Mouse (Mus musculus) stomach, embryonic 15.5 days (tissue): ENCODE measurements around the gene Slc4a4. TPM values are rescaled to one million over a fixed set of nuclear protein-coding genes. Genes with fewer than 3 reads are reported as not detected.
A peak's percentile ranks its signal among the peaks of the same experiment; 100 is the strongest.

Experiments used
- ATAC-seq: fragments of 200-750 bp; cut with Nextera tagmentation; 2 replicates; pipeline ENCODE4 v1.8.0; 2017; ENCODE audit warnings: low read depth, moderate number of reproducible peaks, moderate TSS enrichment; ENCODE audit not compliant: insufficient read depth, low FRiP score
- H3K27ac ChIP-seq: fragments of 300-500 bp; sonication (generic); 2 replicates; pipeline ENCODE4 v1.5.1; 2015; ENCODE audit warnings: mild to moderate bottlenecking, inconsistent platforms
- H3K27me3 ChIP-seq: fragments of 300-500 bp; sonication (generic); replicated peaks from 2 replicates; pipeline ENCODE4 v1.6.1; 2015; ENCODE audit warnings: inconsistent platforms
- H3K36me3 ChIP-seq: fragments of 300-500 bp; sonication (generic); 2 replicates; pipeline ENCODE4 v1.6.1; 2015; ENCODE audit warnings: inconsistent platforms
- H3K4me1 ChIP-seq: fragments of 300-500 bp; sonication (generic); 2 replicates; pipeline ENCODE4 v1.6.1; 2015; ENCODE audit warnings: inconsistent platforms
- H3K4me2 ChIP-seq: fragments of 300-500 bp; sonication (generic); 2 replicates; pipeline ENCODE4 v1.6.1; 2015; ENCODE audit warnings: mild to moderate bottlenecking, inconsistent platforms
- H3K4me3 ChIP-seq: fragments of 300-500 bp; sonication (generic); replicated peaks from 2 replicates; pipeline ENCODE4 v1.5.1; 2015; ENCODE audit warnings: inconsistent platforms
- H3K9ac ChIP-seq: fragments of 300-500 bp; sonication (generic); 2 replicates; pipeline ENCODE4 v1.6.1; 2015; ENCODE audit warnings: inconsistent platforms
- H3K9me3 ChIP-seq: fragments of 300-500 bp; sonication (generic); 2 replicates; pipeline ENCODE4 v1.6.1; 2016; ENCODE audit warnings: inconsistent platforms
- WGBS: fragments of 180-500 bp; shearing (Covaris S2); methylation state at CpG from one replicate; pipeline ENCODE4 v1.1.7; 2015; 5-methylcytosine and 5-hydroxymethylcytosine counted together
- polyA plus RNA-seq: library from polyadenylated mRNA; unstranded; fragments of >200 nt; fragmentation: Nextera tagmentation; extraction: Ambion mirVana; gene quantifications from 2 replicates; pipeline ENCODE4 v1.2.1, GENCODE M21; 2015

The Slc4a4 gene
- polyA plus RNA-seq, 1 experiment from 2014 or later = 4.3 TPM

GRCm38 (mm10) chr5:88917221-88917620, 30.6 kb downstream of the Slc4a4 start:
- no peaks in the 10 kb centered on the region for H3K9me3 ChIP-seq
- H3K27me3 ChIP-seq = no peaks in the 10 kb centered on the region
- H3K9ac ChIP-seq = no peak overlapping the region
- no peak overlapping the region for H3K4me3 ChIP-seq
- no peak overlapping the region for H3K4me2 ChIP-seq
- no peaks in the 10 kb centered on the region for H3K36me3 ChIP-seq
- no peak for ATAC-seq
- H3K27ac ChIP-seq = no peak overlapping the region
- 80% methylated on average over 3 of the region's 3 CpGs for WGBS
- H3K4me1 ChIP-seq = no peaks in the 10 kb centered on the region

DNA sequence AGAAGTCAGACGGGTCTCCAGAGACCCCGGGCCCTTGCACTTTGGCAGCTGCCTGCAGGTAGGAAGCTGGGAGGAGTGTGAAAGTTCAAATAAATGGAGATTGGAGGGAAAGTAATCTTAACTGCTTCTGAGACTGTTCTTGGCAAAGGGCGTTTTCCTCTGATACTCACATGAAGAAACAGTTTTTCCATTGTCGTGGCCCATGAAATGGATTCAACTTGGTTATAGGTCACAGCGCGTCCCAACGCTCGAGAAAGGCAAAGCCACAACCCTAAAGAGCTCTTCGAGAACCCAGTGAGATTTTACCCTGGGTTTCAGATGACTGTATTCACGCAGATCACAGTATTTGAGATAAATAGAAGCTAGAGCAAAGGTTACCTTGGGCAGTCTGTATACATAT, 31.0 kb downstream of the Slc4a4 start:
- Histone ChIP-seq H3K27ac (no peak overlapping the region), H3K4me3 (no peak overlapping the region), H3K4me1 (no peaks in the 10 kb centered on the region), H3K4me2 (no peak overlapping the region), H3K9me3 (no peaks in the 10 kb centered on the region), H3K36me3 (no peaks in the 10 kb centered on the region), H3K27me3 (no peaks in the 10 kb centered on the region), H3K9ac (no peak overlapping the region)
- WGBS = 64% methylated on average over 10 of the region's 10 CpGs
- ATAC-seq = no peak

GRCm38 (mm10) chr5:88918538-88918937, 31.9 kb downstream of the Slc4a4 start:
- no peaks in the 10 kb centered on the region for H3K27me3 ChIP-seq
- H3K9ac ChIP-seq = no peak overlapping the region
- no peaks in the 10 kb centered on the region for H3K36me3 ChIP-seq
- no peaks in the 10 kb centered on the region for H3K9me3 ChIP-seq
- no peak overlapping the region for H3K4me3 ChIP-seq
- H3K27ac ChIP-seq = no peak overlapping the region
- 55% methylated on average over 9 of the region's 9 CpGs for WGBS
- ATAC-seq = no peak
- H3K4me2 ChIP-seq = no peak overlapping the region
- no peaks in the 10 kb centered on the region for H3K4me1 ChIP-seq

DNA sequence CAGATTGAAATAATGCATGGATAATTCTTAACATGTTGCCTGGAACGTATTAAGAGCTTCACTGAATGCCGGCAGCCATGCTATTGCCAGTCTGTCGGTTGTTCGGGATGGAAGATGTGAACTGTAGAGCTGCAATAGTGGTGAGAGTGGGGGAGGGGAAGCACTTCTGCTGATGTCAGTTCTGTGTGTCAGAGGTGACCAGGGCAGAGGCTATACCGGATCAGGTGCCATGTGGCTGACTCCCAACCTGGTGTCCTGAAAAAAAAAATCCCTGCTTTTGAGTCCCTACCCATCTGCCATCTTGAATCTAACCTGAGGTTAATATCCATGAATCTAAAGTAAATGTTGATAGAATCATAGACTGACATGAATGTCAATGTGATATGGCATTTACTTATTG, 39.0 kb downstream of the Slc4a4 start:
- 85% methylated on average over 5 of the region's 5 CpGs for WGBS
- Histone ChIP-seq H3K36me3 (no peaks in the 10 kb centered on the region), H3K4me3 (no peak overlapping the region), H3K9me3 (no peaks in the 10 kb centered on the region), H3K4me2 (no peak overlapping the region), H3K27ac (no peak overlapping the region), H3K4me1 (peaks cover 14% of the 10 kb centered on the region), H3K9ac (no peak overlapping the region), H3K27me3 (no peaks in the 10 kb centered on the region)
- no peak for ATAC-seq

DNA sequence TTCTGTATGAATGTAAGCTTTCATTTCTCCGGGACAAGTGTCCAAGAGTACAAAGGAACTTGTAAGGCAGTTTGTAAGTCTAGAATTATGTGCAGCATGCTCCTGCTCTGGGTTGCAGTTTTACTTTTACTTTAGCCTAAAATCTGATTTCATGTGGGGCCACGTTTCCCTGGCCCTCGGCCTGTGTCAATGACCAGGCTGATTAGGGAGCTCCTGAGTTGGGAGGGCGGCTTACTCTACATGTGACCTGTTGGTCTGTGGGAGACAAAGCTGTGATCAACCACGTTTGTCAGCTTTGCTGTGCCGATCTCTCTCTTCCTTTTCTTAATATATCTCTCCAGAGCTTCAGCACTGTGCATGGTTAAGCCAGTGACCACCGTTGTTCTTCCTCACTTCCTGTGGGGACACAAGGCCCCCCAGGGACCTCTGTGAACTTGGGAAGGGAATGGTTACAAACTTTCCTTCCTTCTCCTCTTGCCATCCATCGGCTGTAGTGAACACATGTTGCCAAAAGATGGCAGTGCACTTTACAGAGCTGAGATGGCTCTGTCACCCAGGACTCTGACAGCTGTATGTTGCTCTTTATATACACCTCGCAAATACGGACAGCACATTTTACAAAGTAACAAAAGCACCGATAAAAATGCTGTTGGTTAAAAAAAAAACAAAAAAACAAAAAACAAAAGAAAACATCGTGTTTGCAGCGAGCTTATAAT, 41.7 kb downstream of the Slc4a4 start:
- Histone ChIP-seq H3K9me3 (no peaks in the 10 kb centered on the region), H3K4me1 (peaks cover 14% of the 10 kb centered on the region), H3K9ac (no peak overlapping the region), H3K27me3 (no peaks in the 10 kb centered on the region), H3K27ac (no peak overlapping the region), H3K4me3 (no peak overlapping the region), H3K36me3 (no peaks in the 10 kb centered on the region), H3K4me2 (no peak overlapping the region)
- ATAC-seq = no peak
- 39% methylated on average over 13 of the region's 13 CpGs for WGBS

DNA sequence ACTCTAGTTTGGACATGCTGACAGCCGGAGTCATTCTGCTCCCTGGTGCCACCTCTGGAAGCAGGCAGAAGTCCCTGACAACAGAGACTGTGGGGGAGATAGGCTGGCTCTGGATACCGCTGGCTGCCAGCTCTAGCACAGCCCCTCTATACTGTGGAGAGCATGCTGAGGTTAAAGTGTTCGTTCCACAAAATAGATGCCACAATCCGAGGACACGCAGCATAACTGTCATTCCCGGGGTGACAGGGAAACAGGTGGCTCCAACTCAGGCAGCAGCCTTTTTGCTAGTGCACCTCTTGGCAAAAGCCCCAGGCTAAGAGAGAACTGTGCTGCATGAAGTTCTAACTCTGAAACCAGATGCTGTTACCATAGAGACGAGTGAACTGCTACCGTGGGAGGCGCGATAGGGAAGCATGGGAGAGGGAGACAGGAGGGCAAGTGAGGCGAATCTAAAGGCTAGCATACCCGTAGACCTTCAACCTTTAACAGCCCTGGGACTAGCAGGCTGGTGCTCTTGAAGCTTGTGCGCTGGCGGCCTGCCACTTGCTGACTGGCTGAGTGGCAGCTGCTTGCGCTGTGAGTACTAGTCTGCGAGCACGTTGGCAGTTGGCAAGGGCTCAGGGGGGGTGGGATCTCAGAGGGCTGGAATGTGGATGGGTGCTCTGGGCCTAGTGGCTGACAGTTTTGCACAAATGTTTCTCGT, 42.9 kb downstream of the Slc4a4 start:
- no peaks in the 10 kb centered on the region for H3K27me3 ChIP-seq
- peaks cover 20% of the 10 kb centered on the region for H3K4me1 ChIP-seq
- no peak overlapping the region for H3K9ac ChIP-seq
- H3K9me3 ChIP-seq = no peaks in the 10 kb centered on the region
- H3K27ac ChIP-seq = no peak overlapping the region
- 54% methylated on average over 18 of the region's 18 CpGs for WGBS
- H3K4me2 ChIP-seq = peak overlapping the region; percentile 32; the same call in 1 of the 2 replicates
- no peaks in the 10 kb centered on the region for H3K36me3 ChIP-seq
- ATAC-seq = peak; percentile 28; the same call in 1 of the 2 replicates
- H3K4me3 ChIP-seq = no peak overlapping the region

DNA sequence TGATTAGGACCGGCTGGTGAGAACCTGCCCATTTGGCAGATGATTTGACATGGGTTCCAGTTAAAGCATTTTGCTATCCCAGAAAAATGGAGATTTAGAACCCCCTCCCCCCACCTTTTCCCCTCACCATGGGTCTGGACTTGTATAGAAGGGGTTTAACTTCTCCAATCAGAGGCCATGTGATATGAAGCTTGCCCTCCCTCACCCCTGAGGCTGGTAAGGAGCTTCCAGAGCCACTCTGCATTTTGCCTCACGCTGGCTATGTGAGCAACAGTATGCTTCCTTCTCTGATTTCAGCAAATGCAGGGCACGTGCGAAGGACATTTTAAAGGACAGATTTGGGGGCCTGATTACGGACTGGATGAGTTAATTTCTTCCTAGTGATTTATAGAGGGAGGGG, 43.5 kb downstream of the Slc4a4 start:
- H3K4me3 ChIP-seq = no peak overlapping the region

GRCm38 (mm10) chr5:88930611-88931010, 44.0 kb downstream of the Slc4a4 start:
- H3K36me3 ChIP-seq = no peaks in the 10 kb centered on the region
- no peak overlapping the region for H3K9ac ChIP-seq
- no peak overlapping the region for H3K4me2 ChIP-seq
- H3K9me3 ChIP-seq = no peaks in the 10 kb centered on the region
- no peak overlapping the region for H3K4me3 ChIP-seq
- 48% methylated on average over 11 of the region's 11 CpGs for WGBS
- no peak overlapping the region for H3K27ac ChIP-seq
- peaks cover 20% of the 10 kb centered on the region for H3K4me1 ChIP-seq
- H3K27me3 ChIP-seq = no peaks in the 10 kb centered on the region
- no peak for ATAC-seq

More for the DNA sequence above, 43.5 kb downstream of the Slc4a4 start:
- ATAC-seq = no peak
- WGBS = 73% methylated on average over 5 of the region's 5 CpGs
- H3K27ac ChIP-seq = no peak overlapping the region
- H3K4me1 ChIP-seq = peaks cover 20% of the 10 kb centered on the region
- H3K9ac ChIP-seq = no peak overlapping the region
- no peaks in the 10 kb centered on the region for H3K27me3 ChIP-seq
- H3K4me2 ChIP-seq = 0 out of 2 replicates have a peak overlapping the region, but pooled peaks have one; percentile 32
- no peaks in the 10 kb centered on the region for H3K36me3 ChIP-seq
- H3K9me3 ChIP-seq = no peaks in the 10 kb centered on the region

GRCm38 (mm10) chr5:88931176-88931575, 44.6 kb downstream of the Slc4a4 start:
- peaks cover 20% of the 10 kb centered on the region for H3K4me1 ChIP-seq
- no peak overlapping the region for H3K9ac ChIP-seq
- ATAC-seq = no peak
- no peak overlapping the region for H3K4me3 ChIP-seq
- no peaks in the 10 kb centered on the region for H3K27me3 ChIP-seq
- no peaks in the 10 kb centered on the region for H3K36me3 ChIP-seq
- no peaks in the 10 kb centered on the region for H3K9me3 ChIP-seq
- no peak overlapping the region for H3K27ac ChIP-seq
- WGBS = 79% methylated on average over 9 of the region's 9 CpGs
- no peak overlapping the region for H3K4me2 ChIP-seq

- ATAC-seq = peak; percentile 45; the same call in 1 of the 2 replicates
- Histone ChIP-seq H3K9ac (no peak overlapping the region), H3K4me2 (0 out of 2 replicates have a peak overlapping the region, but pooled peaks have one; percentile 6), H3K27me3 (no peaks in the 10 kb centered on the region), H3K4me3 (no peak overlapping the region), H3K27ac (no peak overlapping the region), H3K4me1 (peaks cover 20% of the 10 kb centered on the region), H3K36me3 (no peaks in the 10 kb centered on the region), H3K9me3 (no peaks in the 10 kb centered on the region)
- WGBS = 38% methylated on average over 7 of the region's 7 CpGs
These were observed 46.8 kb downstream of the Slc4a4 start for GRCm38 (mm10) chr5:88933454-88933853.

DNA sequence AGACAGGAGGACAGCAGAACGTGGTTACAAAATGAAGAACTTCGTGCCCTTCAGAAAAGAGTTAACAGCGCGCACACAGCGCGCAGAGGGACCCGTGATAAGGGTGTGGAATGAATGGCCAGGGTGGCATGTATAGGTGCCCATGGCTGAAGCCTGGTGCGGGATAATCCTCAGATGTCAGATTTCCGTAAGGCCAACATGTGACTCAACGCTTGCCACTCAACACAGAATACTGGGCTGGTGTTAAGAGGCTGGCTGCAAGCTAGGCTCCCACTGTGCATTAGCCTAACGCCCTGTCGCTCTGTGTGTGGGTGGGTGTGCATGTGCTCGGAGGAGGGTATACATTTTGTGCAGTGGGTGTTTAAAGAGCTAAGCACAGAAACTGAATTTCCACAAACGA, 47.3 kb downstream of the Slc4a4 start:
- H3K4me3 ChIP-seq = no peak overlapping the region
- 64% methylated on average over 14 of the region's 14 CpGs for WGBS
- H3K27ac ChIP-seq = no peak overlapping the region; the same call in 1 of the 2 replicates
- H3K9ac ChIP-seq = no peak overlapping the region
- ATAC-seq = peak; percentile 38; the same call in 1 of the 2 replicates
- no peaks in the 10 kb centered on the region for H3K36me3 ChIP-seq
- H3K4me1 ChIP-seq = peaks cover 20% of the 10 kb centered on the region
- no peaks in the 10 kb centered on the region for H3K27me3 ChIP-seq
- no peaks in the 10 kb centered on the region for H3K9me3 ChIP-seq
- H3K4me2 ChIP-seq = 0 out of 2 replicates have a peak overlapping the region, but pooled peaks have one; percentile 6

DNA sequence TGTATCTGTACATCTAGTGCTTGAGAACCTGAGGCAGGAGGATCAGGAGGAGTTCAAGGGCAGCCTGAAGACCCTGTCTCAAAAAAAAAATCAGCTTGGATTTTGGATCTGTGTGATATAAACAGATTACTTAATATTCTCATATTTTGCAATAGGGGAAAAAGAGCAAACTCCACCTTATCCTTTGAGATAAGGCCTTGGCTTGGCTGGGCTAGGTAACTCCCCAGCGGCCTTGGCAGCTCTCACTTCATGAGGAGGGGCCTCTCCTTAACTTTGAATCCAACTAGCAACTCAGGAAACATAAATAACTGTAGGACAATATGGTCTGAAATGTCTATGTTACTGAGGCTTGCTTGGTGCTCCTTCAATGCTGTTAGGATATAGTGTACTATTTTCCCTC, 51.6 kb downstream of the Slc4a4 start:
- no peak overlapping the region for H3K4me2 ChIP-seq
- H3K4me3 ChIP-seq = no peak overlapping the region
- H3K4me1 ChIP-seq = 0 out of 2 replicates have a peak, but pooled peaks cover 6% of the 10 kb centered on the region
- H3K9me3 ChIP-seq = no peaks in the 10 kb centered on the region
- WGBS = 63% methylated on average over 1 of the region's 1 CpGs
- no peaks in the 10 kb centered on the region for H3K36me3 ChIP-seq
- no peaks in the 10 kb centered on the region for H3K27me3 ChIP-seq
- H3K27ac ChIP-seq = no peak overlapping the region
- H3K9ac ChIP-seq = no peak overlapping the region
- no peak for ATAC-seq
